Mouse (Mus musculus) hindbrain, embryonic 12.5 days (tissue): ENCODE data around the gene H2-M10.1. TPM values are rescaled to one million over a fixed set of nuclear protein-coding genes. Genes with fewer than 3 reads are reported as not detected.
A peak's percentile ranks its signal among the peaks of the same experiment; 100 is the strongest.

Source experiments
- ATAC-seq: fragments of 200-750 bp; cut with Nextera tagmentation; 2 replicates; pipeline ENCODE4 v1.8.0; 2017; ENCODE audit warnings: moderate TSS enrichment; ENCODE audit not compliant: low FRiP score
- H3K27ac ChIP-seq: fragments of 300-500 bp; sonication (generic); 2 replicates; pipeline ENCODE4 v1.5.1; 2016; ENCODE audit warnings: mild to moderate bottlenecking
- H3K27me3 ChIP-seq: fragments of 300-500 bp; sonication (generic); 2 replicates; pipeline ENCODE4 v1.6.1; 2016; ENCODE audit warnings: mild to moderate bottlenecking
- H3K36me3 ChIP-seq: fragments of 300-500 bp; sonication (generic); 2 replicates; pipeline ENCODE4 v1.6.1; 2016; ENCODE audit warnings: mild to moderate bottlenecking
- H3K4me1 ChIP-seq: fragments of 300-500 bp; sonication (generic); 2 replicates; pipeline ENCODE4 v1.6.1; 2016
- H3K4me2 ChIP-seq: fragments of 300-500 bp; sonication (generic); replicated peaks from 2 replicates; pipeline ENCODE4 v1.6.1; 2016; ENCODE audit warnings: mild to moderate bottlenecking
- H3K4me3 ChIP-seq: fragments of 300-500 bp; sonication (generic); 2 replicates; pipeline ENCODE4 v1.5.1; 2016; ENCODE audit warnings: mild to moderate bottlenecking
- H3K9ac ChIP-seq: fragments of 300-500 bp; sonication (generic); 2 replicates; pipeline ENCODE4 v1.6.1; 2016; ENCODE audit warnings: mild to moderate bottlenecking, moderate library complexity
- H3K9me3 ChIP-seq: fragments of 300-500 bp; sonication (generic); replicated peaks from 2 replicates; pipeline ENCODE4 v1.6.1; 2016; ENCODE audit warnings: mild to moderate bottlenecking
- WGBS: fragments of 180-500 bp; shearing (Covaris S2); methylation state at CpG from one replicate; pipeline ENCODE4 v1.1.7; 2016; 5-methylcytosine and 5-hydroxymethylcytosine counted together
- polyA plus RNA-seq: library from polyadenylated mRNA; unstranded; fragments of >200 nt; fragmentation: Nextera tagmentation; extraction: Ambion mirVana; gene quantifications from 2 replicates; pipeline ENCODE4 v1.2.1, GENCODE M21; 2016

Gene H2-M10.1
- polyA plus RNA-seq, 1 experiment from 2014 or later, result not detected

DNA sequence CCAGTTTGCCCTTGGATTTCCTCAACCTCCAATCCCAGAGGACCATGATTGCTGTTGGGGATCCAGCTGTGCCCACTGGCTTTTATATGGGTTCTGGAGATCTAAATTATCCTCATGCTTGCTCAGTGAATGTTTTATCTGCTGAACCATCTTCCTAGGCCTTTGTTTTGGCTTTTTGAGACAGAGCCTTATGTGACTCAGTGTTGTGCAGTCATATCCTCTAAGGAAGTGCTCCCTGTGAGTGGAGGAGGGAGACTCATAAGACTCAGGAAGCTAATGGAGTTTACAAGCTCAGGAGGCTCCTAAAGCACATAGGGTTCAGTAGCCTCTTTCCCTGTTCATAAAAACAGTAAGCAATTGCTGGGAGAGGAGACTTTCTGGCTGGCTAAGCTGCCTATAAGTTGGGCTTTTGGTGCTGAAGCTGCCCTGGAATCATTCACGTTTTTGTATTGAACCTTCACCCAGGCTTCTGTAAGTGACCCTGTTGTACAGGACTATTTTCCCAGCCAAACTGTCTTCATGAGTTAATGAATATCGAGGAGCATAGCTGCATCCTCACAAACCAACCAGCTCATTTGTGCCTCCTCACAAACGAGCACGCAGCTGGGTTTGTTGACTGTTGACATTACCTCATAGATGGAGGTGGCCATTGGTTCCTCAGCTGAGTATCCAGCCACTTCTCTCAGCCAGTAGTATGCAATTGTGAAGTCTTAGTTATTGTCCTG lies 44.3 kb downstream of the H2-M10.1 start:
- ATAC-seq, result no peak

DNA sequence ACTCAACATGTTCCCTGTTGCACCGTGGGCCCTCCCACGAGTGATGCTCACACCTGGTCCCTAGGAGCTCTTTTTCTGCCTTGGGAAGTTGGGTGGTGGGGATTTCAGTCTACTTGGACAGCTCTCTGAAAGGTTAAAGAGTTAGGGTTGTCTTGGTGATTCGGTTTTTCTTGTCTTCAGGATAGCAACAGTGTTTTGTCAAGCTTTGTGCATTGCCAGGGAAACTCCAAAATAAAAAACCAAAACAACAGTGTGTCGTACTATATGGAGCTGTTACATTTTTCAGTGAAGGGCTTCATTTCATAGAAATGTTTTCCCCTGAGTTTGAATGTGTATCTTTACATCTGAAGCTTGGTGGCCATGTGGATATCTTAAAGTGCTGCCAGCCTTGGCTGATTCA lies 51.2 kb downstream of the H2-M10.1 start:
- peaks cover 29% of the 10 kb centered on the region for H3K4me1 ChIP-seq
- no peaks in the 10 kb centered on the region for H3K27me3 ChIP-seq
- no peak overlapping the region for H3K4me3 ChIP-seq
- no peak overlapping the region for H3K27ac ChIP-seq
- no peak overlapping the region for H3K9ac ChIP-seq
- ATAC-seq, result no peak
- no peak overlapping the region for H3K4me2 ChIP-seq
- WGBS, result 94% methylated on average over 4 of the region's 4 CpGs
- H3K36me3 ChIP-seq, result peaks cover 30% of the 10 kb centered on the region
- no peaks in the 10 kb centered on the region for H3K9me3 ChIP-seq

More for the DNA sequence above, 44.3 kb downstream of the H2-M10.1 start:
- H3K4me3 ChIP-seq, result no peak overlapping the region
- H3K27ac ChIP-seq, result no peak overlapping the region
- no peaks in the 10 kb centered on the region for H3K27me3 ChIP-seq
- H3K4me2 ChIP-seq, result no peak overlapping the region
- H3K9me3 ChIP-seq, result peaks cover 10% of the 10 kb centered on the region
- H3K4me1 ChIP-seq, result no peaks in the 10 kb centered on the region
- peaks cover 35% of the 10 kb centered on the region for H3K36me3 ChIP-seq
- 94% methylated on average over 4 of the region's 4 CpGs for WGBS
- no peak overlapping the region for H3K9ac ChIP-seq

DNA sequence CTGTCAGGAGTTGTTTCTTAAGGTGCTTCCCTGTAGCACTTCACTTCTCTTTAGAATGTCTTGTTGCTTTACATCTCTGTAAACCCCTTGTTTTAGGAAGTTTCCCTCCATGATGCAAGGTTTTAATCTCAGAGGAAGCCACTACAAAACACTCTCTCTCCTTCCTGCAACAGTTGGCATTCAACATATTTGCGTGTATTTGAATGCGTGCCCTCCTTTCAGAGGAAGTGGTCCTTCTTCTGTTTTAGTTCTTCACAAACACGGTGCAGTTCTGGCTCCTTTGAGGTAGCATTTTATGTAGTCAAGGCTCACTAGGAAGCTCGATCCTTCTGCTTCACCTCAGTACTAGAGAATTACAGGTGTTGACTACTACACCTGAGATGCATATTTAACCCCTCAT lies 52.2 kb downstream of the H2-M10.1 start:
- H3K27ac ChIP-seq, result no peak overlapping the region
- H3K27me3 ChIP-seq, result no peaks in the 10 kb centered on the region
- H3K4me2 ChIP-seq, result 0 out of 2 replicates have a peak overlapping the region, but pooled peaks have one; percentile 8
- peaks cover 30% of the 10 kb centered on the region for H3K4me1 ChIP-seq
- no peak overlapping the region for H3K9ac ChIP-seq
- ATAC-seq, result no peak
- H3K9me3 ChIP-seq, result no peaks in the 10 kb centered on the region
- 95% methylated on average over 4 of the region's 4 CpGs for WGBS
- H3K4me3 ChIP-seq, result no peak overlapping the region
- H3K36me3 ChIP-seq, result peaks cover 23% of the 10 kb centered on the region

Other genes with a start within 250 kb of the H2-M10.1 start
- not detected in 2 replicates for gene Gm19684, start 204.5 kb downstream of the H2-M10.1 start, polyA plus RNA-seq
- not detected in 2 replicates for gene Gm7030, start 196.7 kb downstream of the H2-M10.1 start, polyA plus RNA-seq
- not detected in 2 replicates for gene Gm8909, start 157.6 kb downstream of the H2-M10.1 start, polyA plus RNA-seq
- gene H2-T3, start 135.9 kb downstream of the H2-M10.1 start, polyA plus RNA-seq, result not detected in 2 replicates
- gene Rpp21, start 68.1 kb downstream of the H2-M10.1 start, polyA plus RNA-seq, result 75.5 and 89.2 TPM in 2 replicates
- gene Trim39, start 53.9 kb downstream of the H2-M10.1 start, polyA plus RNA-seq, result 26.0 and 28.6 TPM in 2 replicates
- gene H2-M10.2, start 39.7 kb downstream of the H2-M10.1 start, polyA plus RNA-seq, result 0.19 TPM in 1 of 2 replicates, not detected in the other
- gene H2-M10.3, start 42.3 kb upstream of the H2-M10.1 start, polyA plus RNA-seq, result not detected in 2 replicates
- not detected in 2 replicates for gene H2-M10.4, start 136.2 kb upstream of the H2-M10.1 start, polyA plus RNA-seq
- gene H2-M11, start 220.9 kb upstream of the H2-M10.1 start, polyA plus RNA-seq, result not detected in 2 replicates